Mouse (Mus musculus) heart, adult 2 months (tissue): Measurements from ENCODE around the gene Hepacam. TPM values are rescaled to one million over a fixed set of nuclear protein-coding genes. Genes with fewer than 3 reads are reported as not detected.

ENCODE experiments used
- DNase-seq, 2 experiments: peaks; one replicate each; pipeline ENCODE4 v3.0.0; 2021
- H3K27ac ChIP-seq: fragments of 200-600 bp; 2 replicates; pipeline ENCODE4 v1.8.1; 2022
- H3K27me3 ChIP-seq: fragments of 200-500 bp; 2 replicates; pipeline ENCODE4 v1.6.1; 2012; ENCODE audit warnings: mild to moderate bottlenecking, low read length, inconsistent platforms, mixed read lengths; ENCODE audit not compliant: control insufficient read depth, insufficient read depth
- H3K36me3 ChIP-seq: fragments of 200-500 bp; 2 replicates; pipeline ENCODE4 v1.6.1; 2012; ENCODE audit warnings: low read length, inconsistent platforms; ENCODE audit not compliant: control insufficient read depth, insufficient read depth
- H3K4me1 ChIP-seq: fragments of 200-500 bp; 2 replicates; pipeline ENCODE4 v1.6.1; 2011; ENCODE audit warnings: low read length; ENCODE audit not compliant: control insufficient read depth, insufficient read depth
- H3K4me3 ChIP-seq: fragments of 200-600 bp; 2 replicates; pipeline ENCODE4 v1.8.1; 2022
- H3K79me2 ChIP-seq: fragments of 200-500 bp; replicated peaks from 2 replicates; pipeline ENCODE4 v1.6.1; 2012; ENCODE audit warnings: mild to moderate bottlenecking, inconsistent platforms, low read length, moderate library complexity, mixed read lengths; ENCODE audit not compliant: control insufficient read depth, insufficient read depth
- H3K9ac ChIP-seq: fragments of 200-500 bp; 2 replicates; pipeline ENCODE4 v1.6.1; 2012; ENCODE audit warnings: low read depth, mild to moderate bottlenecking, control low read depth, inconsistent platforms, low read length, mixed read lengths
- CTCF ChIP-seq: fragments of 200-600 bp; IDR thresholded peaks from 2 replicates; pipeline ENCODE4 v1.8.1; 2022; ENCODE audit warnings: antibody characterized with exemption, mild to moderate bottlenecking, moderate library complexity
- EP300 ChIP-seq: fragments of 200-500 bp; IDR thresholded peaks from 2 replicates; pipeline ENCODE4 v1.6.1; 2011; ENCODE audit warnings: low read depth, low read length, control low read depth; ENCODE audit not compliant: insufficient read depth
- POLR2A ChIP-seq: fragments of 200-500 bp; IDR thresholded peaks from 2 replicates; pipeline ENCODE4 v1.6.1; 2011; ENCODE audit warnings: mild to moderate bottlenecking, low read depth, low read length, control low read depth; ENCODE audit not compliant: insufficient read depth
- WGBS: fragments of 180-500 bp; shearing (Covaris S2); methylation state at CpG from one replicate; pipeline ENCODE4 v1.1.7; 2018; 5-methylcytosine and 5-hydroxymethylcytosine counted together
- intact Hi-C: fragments of 180-260 bp; cut with DNase I; formaldehyde crosslinking; loops from one replicate; pipeline ENCODE4 v1.15.1; 2025
- polyA plus RNA-seq: library from polyadenylated mRNA; depleted of rRNA; stranded (reverse); fragments of >200 nt; gene quantifications from 2 replicates; pipeline ENCODE4 v1.2.3, GENCODE M21; 2012
- total RNA-seq, 2 experiments: library from RNA; stranded (reverse); gene quantifications; 2 replicates each; pipeline ENCODE4 v1.2.3; 2021

Hepacam gene
- total and polyA plus RNA-seq, 3 experiments, result 0.29 TPM; not detected in 2

DNA sequence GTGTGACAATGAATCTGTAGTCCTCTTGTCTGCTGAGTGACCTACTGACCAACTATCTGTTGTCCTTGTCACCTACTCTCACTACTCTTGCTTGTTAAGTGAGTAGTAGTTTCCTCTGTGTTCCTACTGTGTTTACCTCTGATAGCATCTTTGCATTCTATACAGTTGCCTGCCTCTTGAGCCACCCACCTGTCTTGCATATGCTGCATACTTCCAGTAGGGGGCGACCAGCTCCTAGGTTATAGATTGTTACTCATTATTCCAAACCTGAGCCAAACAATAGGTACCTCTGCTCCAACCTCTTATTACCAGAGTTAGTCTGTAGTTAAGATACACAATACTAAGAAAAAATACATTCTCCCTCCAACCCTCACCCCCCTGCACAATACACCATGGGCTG, 39.2 kb downstream of the Hepacam start:
- Histone ChIP-seq H3K9ac (no peak overlapping the region), H3K4me1 (peaks cover 3% of the 10 kb centered on the region), H3K27ac (no peak overlapping the region), H3K27me3 (no peaks in the 10 kb centered on the region), H3K36me3 (peaks cover 10% of the 10 kb centered on the region), H3K79me2 (no peaks in the 10 kb centered on the region; the same call in 1 of the 2 replicates), H3K4me3 (no peak overlapping the region)
- intact Hi-C loops, result loop anchor here (2.0 kb wide), 1 partner anchor 14 kb away; no protein-coding TSS in a partner anchor
- 0% methylated on average over 1 of the region's 1 CpGs for WGBS
- DNase-seq, result no peak
- TF ChIP-seq CTCF, result peak; percentile 90
- no peak for TF ChIP-seq POLR2A

DNA sequence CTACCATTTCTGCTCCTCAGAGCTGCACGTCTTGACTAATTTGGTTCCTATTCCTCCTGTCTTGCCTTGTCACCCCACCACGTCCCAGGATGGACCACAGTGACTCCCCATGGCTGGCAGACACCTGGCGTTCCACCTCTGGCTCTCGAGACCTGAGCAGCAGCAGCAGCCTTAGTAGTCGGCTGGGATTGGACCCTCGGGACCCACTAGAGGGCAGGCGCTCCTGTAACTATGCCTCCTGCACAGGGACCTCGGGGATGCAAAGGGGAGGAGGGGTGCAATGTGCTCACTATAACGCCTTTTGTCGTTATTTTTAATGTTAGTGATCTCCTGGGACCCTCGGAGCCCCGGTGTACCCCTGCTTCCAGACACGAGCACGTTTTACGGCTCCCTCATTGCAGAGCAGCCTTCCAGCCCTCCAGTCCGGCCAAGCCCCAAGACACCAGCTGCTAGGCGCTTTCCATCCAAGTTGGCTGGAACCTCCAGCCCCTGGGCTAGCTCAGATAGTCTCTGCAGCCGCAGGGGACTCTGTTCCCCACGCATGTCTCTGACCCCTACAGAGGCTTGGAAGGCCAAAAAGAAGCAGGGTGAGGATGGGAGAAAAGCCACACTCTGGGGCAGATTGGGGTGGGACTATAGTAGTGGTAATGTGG, 40.8 kb downstream of the Hepacam start:
- Histone ChIP-seq H3K4me1 (peaks cover 1% of the 10 kb centered on the region; the same call in 1 of the 2 replicates), H3K27me3 (no peaks in the 10 kb centered on the region), H3K4me3 (no peak overlapping the region), H3K27ac (no peak overlapping the region), H3K79me2 (no peaks in the 10 kb centered on the region), H3K9ac (no peak overlapping the region), H3K36me3 (peaks cover 15% of the 10 kb centered on the region)
- TF ChIP-seq EP300 (no peak), CTCF (peak; percentile 46)
- intact Hi-C loops, result loop anchor here (2.0 kb wide), 1 partner anchor 13 kb away; no protein-coding TSS in a partner anchor
- DNase-seq, result peak in 1 of 2 experiments; percentile 57
- WGBS, result 40% methylated on average over 19 of the region's 19 CpGs

DNA sequence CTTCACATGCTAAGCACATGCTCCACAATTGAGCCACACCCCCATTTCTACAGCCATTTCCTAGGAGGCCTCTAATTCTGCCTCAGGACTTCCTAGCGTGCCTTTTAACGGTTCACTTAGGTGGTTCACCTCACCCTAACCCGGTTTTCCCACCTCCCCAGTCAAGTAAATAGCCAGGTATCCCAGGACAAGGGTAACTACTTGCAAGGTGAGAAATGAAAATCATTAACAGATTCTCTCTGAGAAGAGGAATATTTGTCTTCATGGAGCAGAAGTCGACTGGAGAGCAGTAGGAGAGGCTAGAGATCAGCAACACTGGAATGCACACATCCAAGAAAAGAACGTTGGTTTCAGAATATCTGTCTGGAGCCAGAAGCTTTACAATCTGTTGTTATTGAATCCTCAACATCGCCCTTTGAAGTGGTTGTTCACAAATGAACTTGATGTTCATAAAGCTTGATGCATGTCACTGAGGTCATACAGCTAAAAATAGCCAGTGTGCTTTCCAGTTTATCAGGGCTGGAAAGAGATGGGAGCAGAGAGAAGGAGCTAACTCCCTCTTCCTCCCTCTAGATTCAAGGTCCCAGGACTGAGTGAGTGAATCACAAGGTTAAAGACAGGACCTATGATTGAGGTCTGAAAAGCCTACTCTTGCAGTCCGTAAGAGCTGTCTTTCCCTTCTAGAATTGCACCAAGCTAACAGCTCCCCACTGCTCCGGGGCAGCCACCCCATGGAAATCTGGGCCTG, 42.7 kb downstream of the Hepacam start:
- peaks cover 14% of the 10 kb centered on the region for H3K36me3 ChIP-seq
- intact Hi-C loops, result no loop called here
- peaks cover 1% of the 10 kb centered on the region; the same call in 1 of the 2 replicates for H3K4me1 ChIP-seq
- H3K9ac ChIP-seq, result no peak overlapping the region
- no peak for DNase-seq
- no peaks in the 10 kb centered on the region for H3K27me3 ChIP-seq
- TF ChIP-seq POLR2A, result 0 out of 2 replicates have a peak, but pooled peaks have one; percentile 4
- TF ChIP-seq EP300, result no peak
- TF ChIP-seq CTCF, result no peak
- H3K27ac ChIP-seq, result peak overlapping the region; percentile 7; the same call in 1 of the 2 replicates
- H3K79me2 ChIP-seq, result no peaks in the 10 kb centered on the region
- H3K4me3 ChIP-seq, result no peak overlapping the region
- 64% methylated on average over 8 of the region's 8 CpGs for WGBS

DNA sequence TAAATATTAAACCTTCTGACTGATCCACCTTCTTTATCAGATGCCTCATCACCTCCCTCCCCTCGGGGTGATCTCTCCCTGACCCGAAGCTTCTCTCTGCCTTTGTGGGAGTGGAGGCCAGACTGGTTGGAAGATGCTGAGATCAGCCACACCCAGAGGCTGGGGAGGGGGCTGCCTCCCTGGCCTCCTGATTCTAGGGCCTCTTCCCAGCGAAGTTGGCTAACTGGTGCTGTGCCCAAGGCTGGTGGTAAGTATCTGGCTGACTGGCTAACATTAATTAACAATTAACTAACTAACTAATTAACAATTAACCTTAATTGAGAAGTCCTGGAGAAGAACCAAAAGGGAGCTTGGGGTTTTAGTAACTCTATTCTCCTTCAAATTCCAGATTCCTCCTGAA, 45.8 kb downstream of the Hepacam start:
- no peak for DNase-seq
- TF ChIP-seq CTCF (no peak), EP300 (no peak), POLR2A (no peak)
- Histone ChIP-seq H3K27me3 (no peaks in the 10 kb centered on the region), H3K79me2 (no peaks in the 10 kb centered on the region), H3K27ac (no peak overlapping the region), H3K36me3 (peaks cover 5% of the 10 kb centered on the region), H3K9ac (no peak overlapping the region), H3K4me3 (no peak overlapping the region), H3K4me1 (no peaks in the 10 kb centered on the region; the same call in 1 of the 2 replicates)
- WGBS, result 61% methylated on average over 3 of the region's 3 CpGs
- intact Hi-C loops, result no loop called here

DNA sequence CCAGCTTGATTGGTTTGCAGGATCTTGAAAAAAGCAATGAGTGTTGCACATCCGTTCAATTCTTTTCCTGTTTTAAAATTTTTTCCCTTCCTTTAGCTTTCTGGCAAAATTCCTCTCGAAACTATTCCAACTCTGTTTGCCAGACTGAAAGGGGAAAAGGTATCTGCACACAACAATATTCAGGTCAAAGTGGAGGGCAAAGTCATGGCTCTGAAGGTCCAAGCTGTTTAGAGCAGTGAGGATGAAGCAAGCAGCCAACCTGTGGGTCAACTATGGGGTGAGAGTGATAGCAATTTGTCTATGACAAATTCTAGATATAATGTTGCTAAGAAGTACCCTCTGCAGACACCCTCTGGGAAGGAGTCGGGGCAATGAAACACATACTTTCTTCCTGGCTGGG, 47.5 kb downstream of the Hepacam start:
- DNase-seq, result no peak
- Histone ChIP-seq H3K36me3 (peaks cover 5% of the 10 kb centered on the region), H3K79me2 (no peaks in the 10 kb centered on the region), H3K4me1 (no peaks in the 10 kb centered on the region), H3K4me3 (no peak overlapping the region), H3K27ac (no peak overlapping the region; the same call in 1 of the 2 replicates), H3K27me3 (no peaks in the 10 kb centered on the region), H3K9ac (no peak overlapping the region)
- TF ChIP-seq POLR2A, result no peak
- TF ChIP-seq EP300, result no peak
- no peak for TF ChIP-seq CTCF
- intact Hi-C loops, result no loop called here
- WGBS, result 54% methylated on average over 3 of the region's 3 CpGs

DNA sequence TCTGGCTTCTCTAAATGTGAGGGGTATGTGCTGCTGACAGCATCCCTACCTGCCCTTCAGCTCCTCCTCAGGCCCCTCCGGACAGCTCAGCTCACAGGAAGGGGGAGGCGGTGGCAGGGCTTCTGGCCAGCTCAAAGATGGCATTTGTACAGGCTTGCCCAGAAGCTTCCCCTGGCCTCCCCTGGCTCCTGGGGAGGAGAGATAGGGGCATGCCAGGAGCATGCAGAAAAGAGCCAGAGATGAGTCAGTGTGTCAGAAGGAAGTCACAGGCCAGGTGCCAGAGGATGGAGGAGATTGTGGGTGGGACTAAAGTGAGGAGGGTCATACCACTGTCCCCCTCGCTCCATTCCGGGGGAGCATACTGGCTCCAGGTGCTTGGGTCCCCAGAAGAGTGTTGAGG, 51.6 kb downstream of the Hepacam start:
- Histone ChIP-seq H3K9ac (no peak overlapping the region), H3K4me1 (no peaks in the 10 kb centered on the region), H3K4me3 (no peak overlapping the region), H3K27ac (no peak overlapping the region), H3K27me3 (no peaks in the 10 kb centered on the region), H3K79me2 (no peaks in the 10 kb centered on the region), H3K36me3 (no peaks in the 10 kb centered on the region)
- WGBS, result 57% methylated on average over 4 of the region's 4 CpGs
- intact Hi-C loops, result no loop called here
- DNase-seq, result no peak
- TF ChIP-seq CTCF (no peak), POLR2A (no peak), EP300 (no peak)
